Mouse (Mus musculus) CD4-positive, CD25-positive, alpha-beta regulatory T cell, adult 4 months (primary cell): Measurements from ENCODE around the gene 1700008P02Rik. TPM values are rescaled to one million over a fixed set of nuclear protein-coding genes. Genes with fewer than 3 reads are reported as not detected.
"Not testable (repeated sequence)": the region's sequence is repeated elsewhere in the genome, so short reads cannot be mapped to it uniquely, and the experiment has no call there.

Experiments
- ATAC-seq: one replicate; pipeline ENCODE4 v1.8.0; 2017
- polyA plus RNA-seq, 2 experiments: library from polyadenylated mRNA; unstranded; fragments of 100-300 nt; shearing (Covaris generic); gene quantifications; one replicate each; pipeline ENCODE4 v1.2.1; 2017

The 1700008P02Rik gene
- not detected for polyA plus RNA-seq

DNA sequence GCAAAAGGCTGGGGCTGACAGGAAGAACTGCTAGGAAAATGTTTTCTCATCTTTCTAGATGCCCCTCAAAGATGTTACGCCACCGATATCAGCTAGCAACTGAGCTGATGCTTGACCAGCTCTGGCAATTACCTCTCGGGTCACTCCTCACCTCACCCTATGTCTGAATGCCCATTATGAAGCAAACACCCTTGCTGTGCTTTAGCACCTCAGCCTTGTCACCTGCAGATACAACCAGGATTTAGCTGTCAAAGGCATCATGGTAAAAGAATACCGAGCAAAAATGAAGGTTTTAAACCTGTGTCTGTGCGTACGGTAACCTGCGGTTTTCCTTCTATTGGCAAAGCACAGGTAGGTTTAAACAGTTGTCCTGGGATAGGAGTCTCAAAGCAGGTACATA is at the start of gene 1700008P02Rik:
1700008P02Rik (minus strand) TSS at position 101 of the 400 bp plus-strand sequence.
- ATAC-seq, result no peak

GRCm38 (mm10) chr3:6649411-6649810 is 29.2 kb upstream of the 1700008P02Rik start:
- no peak for ATAC-seq

- ATAC-seq, result not testable (repeated sequence)
Observed at GRCm38 (mm10) chr3:6638151-6638550, 17.9 kb upstream of the 1700008P02Rik start.

GRCm38 (mm10) chr3:6634256-6634655 is 14.0 kb upstream of the 1700008P02Rik start:
- no peak for ATAC-seq

GRCm38 (mm10) chr3:6617881-6618280 is 2.4 kb downstream of the 1700008P02Rik start:
- ATAC-seq, result no peak
